Mouse (Mus musculus) G1E-ER4 (cell line): ENCODE measurements around the gene Trim63. TPM values are rescaled to one million over a fixed set of nuclear protein-coding genes. Genes with fewer than 3 reads are reported as not detected.

Experiments used
- GATA1 ChIP-seq: IDR thresholded peaks from one replicate; pipeline ENCODE4 v1.8.0; 2012; ENCODE audit warnings: low read length, inconsistent platforms
- polyA plus RNA-seq: library from polyadenylated mRNA; stranded (reverse); fragments of >175 nt; gene quantifications from 2 replicates; pipeline ENCODE4 v1.2.3, GENCODE M21; 2012

The Trim63 gene
- polyA plus RNA-seq, 1 experiment = not detected

DNA sequence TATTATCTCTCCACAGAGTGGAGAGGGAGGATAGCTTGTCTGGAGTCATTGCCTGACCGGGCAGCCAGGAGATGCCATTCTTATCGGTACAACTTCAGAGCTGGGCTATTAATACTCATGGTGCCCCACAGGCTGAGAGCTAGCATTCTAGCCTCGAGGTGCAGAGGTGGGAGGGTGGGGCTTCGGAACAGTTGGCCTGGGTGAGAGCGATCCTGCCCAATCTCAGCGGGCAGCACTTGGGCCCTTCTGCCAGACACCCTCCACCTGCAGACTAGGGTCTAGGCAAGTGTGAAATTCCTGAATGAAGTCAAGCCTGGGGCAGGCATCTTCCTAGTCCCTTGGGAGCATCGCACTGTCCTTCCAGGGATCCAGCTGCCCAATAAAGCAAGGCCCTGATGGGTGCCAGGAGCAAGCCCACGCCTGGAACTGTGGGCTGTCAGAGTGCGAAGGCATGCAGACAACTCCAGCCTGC lies 21.2 kb upstream of the Trim63 start:
- TF ChIP-seq GATA1 = no peak

DNA sequence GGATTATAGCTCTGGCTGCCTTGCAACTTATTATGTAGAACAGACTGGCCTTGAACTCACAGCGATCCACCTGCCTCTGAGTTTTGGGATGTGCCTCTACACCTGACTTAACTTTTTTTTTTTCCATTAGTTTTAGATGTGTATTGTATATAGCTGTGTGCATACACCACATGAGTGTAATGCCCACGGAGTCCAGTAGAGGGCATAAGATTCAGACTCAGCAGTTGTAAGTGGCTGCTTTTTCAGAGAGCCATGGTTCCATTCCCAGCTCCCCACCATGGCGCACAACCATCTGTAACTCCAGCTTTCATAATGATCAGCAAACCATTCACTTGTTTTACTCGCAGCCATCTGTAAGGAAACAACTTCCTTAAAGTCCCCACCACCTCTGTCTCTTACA lies 18.4 kb upstream of the Trim63 start:
- TF ChIP-seq GATA1 = no peak

DNA sequence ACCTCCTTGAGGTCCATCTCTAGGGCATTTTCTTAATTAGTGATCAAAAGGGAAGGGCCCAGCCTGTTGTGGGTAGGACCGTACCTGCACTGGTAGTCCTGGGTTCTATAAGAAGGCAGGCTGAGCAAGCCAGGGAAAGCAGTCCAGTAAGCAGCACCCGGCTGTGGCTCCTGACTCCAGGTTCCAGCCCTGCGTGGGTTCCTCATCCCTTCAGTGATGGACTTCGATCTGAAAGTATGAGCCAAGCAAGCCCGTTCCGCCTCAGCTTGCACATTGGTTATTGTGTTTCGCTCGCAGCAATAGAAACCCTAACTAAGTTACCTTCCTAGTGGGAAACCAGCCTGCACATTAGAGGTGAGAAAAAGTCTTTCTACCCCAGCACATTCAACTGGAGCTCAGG lies 17.6 kb upstream of the Trim63 start:
- no peak for TF ChIP-seq GATA1

DNA sequence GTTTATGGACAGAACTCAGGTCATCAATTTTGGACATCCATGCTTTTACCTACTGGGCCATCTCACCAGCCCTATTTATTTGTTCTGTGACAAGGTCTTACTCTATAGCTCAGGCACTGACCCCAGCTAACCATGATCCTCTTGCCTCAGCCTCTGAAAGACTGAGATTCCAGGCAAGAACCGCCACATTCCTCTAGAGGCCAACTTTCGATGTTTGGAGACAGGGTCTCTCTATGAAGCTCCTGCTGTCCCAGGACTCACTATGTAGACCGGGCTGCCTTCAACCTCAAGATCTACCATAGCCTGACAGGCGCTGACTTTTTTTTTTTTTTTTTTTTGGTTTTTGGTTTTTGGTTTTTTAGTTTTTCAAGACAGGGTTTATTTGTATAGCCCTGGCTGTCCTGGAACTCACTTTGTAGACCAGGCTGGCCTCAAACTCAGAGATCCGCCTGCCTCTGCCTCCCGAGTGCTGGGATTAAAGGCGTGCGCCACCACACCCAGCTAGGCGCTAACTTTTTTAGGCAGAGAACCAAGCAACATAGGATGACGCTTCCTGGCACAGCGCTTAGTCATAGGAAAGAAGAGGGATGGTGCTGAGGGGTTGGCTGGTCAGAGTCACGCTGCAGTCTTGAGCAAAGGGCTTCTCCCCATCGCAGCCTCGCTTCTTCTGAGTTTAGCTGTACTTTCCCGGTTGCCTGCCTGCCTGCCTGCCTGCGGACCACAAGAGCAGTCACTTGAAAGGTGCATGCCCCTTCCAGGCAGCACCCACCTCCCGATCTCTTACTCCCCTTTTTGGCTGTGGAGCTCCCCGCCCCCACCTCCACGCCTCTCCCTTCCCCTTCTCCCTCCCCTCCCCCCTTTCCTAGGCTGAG lies 16.1 kb upstream of the Trim63 start:
- no peak for TF ChIP-seq GATA1

DNA sequence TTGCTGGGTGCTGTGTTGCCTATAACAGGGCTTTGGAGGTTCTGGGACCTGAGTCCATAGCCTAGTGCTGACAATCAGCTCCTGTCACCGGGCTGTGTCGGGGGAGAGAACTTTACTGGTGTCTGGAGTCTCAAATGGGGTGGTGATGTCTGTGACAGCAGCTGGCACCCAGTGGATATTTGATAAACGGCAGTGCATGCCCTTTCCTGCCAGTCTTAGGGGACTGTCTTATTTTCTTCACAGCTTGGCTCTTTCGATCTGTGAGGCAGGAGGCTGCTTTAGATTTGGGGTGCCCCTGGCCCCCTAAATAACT lies 15.5 kb upstream of the Trim63 start:
- TF ChIP-seq GATA1 = no peak

DNA sequence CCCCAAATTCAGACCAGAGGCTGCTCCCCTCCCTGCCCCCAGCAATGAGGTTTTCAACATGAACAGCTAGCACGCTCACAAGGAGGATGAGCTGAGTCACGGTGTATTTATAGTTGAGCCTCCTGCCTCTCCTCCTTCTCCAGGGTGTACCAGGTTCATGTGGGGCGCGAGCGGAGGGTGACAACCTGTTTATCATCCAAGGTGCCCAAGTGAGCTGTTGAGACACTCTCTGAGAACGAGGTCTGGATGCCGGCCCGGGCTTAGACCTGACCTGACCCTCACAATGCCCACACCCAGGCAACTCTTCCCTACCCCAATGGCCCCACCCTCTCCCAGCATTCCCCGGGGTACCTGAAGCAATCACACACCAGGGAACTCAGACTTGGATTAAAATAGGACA lies 14.6 kb upstream of the Trim63 start:
- TF ChIP-seq GATA1 = no peak

DNA sequence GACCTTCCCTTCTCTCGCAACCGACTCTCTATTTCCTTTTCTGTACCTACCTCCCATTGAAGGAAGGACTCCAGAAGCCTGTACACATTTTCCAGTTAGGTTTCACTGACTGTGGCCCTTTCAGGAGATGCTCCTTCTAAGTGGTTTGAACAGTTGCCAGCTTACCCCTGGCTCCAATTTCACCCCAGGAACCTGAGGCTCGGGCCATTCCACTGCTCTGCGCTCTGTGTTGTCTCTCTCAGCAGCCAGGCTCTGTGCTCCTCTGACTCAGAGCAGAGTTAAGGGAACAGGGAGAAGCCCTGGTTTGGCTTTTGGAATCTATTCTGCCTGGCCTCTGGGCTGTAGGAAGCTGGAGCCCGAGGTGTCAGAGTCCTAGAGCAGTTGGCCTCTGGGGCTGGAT lies 12.8 kb upstream of the Trim63 start:
- TF ChIP-seq GATA1 = no peak

DNA sequence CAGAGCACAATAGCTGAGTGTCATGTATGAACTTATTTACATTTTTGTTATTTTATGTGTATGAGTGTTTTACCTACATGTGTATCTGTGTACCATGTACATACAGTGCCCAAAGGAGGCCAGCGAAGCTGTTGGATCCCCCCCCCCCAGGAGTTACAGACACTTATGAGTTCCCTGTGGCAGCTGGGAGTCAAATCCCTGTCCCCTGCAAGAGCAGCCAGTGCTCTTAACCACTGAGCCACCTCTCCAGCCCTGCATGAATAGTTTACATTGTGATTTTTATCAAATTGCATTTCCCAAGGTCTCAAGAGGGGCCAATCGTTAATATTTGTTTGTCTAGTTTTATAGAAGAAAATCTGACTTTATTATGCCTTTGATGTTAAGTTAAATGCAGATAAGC lies 8.0 kb upstream of the Trim63 start:
- TF ChIP-seq GATA1 = no peak

DNA sequence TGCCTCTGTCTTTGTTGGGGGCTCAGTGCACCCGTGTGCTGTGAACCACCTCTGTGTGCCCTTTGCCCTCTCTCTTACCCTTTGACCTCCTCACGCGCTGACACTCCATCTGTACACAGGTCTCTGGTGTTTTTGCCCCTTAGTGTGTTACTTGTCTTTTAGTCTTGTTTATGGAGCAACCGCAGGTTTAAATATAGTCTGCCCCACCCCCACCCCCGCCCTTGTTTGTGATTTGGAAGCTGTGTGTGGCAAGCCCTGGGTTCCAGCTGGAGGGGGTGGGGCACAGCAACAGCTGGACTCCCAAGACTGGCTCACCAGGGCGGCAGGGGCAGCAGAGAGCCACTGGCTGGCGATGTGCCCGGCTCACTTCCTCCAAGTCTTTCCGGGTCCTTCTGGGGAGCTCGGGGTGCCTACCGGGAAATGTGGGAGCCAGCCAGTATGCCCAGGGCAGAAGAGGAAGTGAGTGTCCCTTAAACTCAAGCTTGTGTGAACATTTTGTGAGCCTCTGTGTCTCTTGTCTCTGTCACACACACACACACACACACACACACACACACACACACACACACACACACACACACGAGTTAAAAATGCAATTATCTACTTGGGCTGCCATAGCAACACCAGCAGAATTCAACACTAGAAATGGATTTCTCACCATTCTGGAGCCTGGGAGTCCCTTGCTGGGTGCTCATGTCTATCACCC lies 7.4 kb upstream of the Trim63 start:
- TF ChIP-seq GATA1 = no peak

DNA sequence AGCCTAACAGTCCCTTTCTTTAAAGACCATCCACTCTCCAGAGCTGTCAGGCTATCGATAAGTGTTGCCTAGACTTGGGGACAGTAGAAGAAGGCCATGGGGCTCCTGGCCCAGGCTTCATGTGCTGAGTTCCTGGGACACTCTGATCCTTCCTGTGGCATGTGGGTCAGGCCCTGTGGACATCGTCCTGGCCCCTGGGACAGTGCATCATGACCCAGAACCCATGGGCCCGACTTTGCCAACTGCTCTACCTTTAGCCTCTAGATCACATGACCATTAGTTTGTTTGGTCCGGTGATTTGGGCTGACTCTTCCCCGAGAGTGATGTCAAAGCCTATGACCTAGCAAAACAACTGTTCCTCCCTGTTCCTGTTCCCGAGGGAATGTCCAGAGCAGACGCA lies 4.8 kb upstream of the Trim63 start:
- TF ChIP-seq GATA1 = no peak

DNA sequence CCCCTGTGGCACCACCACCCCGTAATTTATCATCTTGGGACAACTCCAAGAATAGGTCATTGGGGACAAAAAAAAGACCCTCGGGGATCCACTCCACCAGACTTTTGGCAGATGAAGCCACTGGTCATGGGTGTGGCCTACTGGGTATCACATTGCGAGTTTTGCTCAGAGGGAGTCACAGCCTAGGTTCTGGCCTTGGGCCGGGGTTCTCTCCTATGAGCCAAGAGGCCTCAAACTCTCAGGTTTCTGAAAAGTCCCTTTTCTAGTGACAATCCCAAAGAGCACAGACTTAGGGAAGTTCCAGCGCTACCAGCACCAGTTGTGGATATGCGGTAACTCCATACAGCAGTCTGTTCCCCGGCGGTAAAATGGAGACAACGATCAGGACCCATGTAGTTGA lies 4.3 kb upstream of the Trim63 start:
- TF ChIP-seq GATA1 = no peak

DNA sequence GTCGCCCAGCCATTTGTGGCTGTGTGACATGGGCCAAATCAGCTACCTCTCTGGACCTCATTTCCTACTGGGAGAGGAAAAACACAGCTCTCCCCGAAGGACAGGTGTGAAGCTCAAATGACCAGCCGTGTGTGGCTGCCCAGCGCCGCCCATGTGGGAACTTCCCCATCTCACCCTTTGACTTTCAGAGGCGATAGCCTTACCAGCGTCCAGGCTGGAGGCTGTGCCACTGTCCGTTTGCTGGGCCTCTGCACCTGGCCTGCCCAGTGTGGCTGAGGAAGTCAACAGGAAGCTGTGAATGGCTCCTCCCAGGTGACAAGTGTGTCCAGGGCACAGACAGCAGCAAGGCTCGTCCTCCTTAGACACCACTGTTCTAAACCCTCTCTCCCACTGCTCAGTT lies 3.1 kb upstream of the Trim63 start:
- no peak for TF ChIP-seq GATA1

DNA sequence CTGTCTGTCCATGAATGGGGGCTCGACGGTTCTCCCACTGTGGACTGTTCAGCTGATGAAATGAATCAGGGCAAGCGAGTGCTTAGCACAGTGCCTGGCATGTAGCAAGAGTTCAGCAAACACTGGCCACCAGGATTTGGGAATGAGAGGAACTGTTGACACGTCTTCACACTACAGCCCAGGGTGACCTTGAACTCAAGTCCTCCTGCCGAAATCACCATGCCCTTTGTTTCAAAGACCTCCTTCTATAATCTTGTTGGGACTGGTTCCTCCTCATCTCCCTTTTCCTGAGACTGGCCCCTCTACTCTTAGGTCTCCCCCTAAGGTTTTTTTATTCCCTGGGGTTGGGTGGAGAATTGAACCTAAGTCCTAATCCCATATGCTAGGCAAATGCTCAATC lies 2.6 kb upstream of the Trim63 start:
- no peak for TF ChIP-seq GATA1

DNA sequence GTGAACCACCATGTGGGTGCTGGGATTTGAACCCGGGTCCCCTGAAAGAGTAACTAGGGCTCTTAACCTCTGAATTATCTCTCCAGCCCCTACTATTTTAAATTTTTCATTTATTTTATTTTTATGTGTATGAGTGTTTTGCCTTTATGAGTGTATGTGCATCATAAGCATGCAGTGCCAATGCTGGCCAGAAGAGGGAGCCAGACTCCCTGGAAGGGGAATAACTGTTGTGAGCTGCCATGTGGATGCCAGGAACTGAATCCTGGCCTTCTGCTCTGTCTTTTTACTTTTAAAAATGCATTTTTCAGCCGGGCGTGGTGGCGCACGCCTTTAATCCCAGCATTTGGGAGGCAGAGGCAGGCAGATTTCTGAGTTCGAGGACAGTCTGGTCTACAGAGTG lies 2.0 kb upstream of the Trim63 start:
- no peak for TF ChIP-seq GATA1

DNA sequence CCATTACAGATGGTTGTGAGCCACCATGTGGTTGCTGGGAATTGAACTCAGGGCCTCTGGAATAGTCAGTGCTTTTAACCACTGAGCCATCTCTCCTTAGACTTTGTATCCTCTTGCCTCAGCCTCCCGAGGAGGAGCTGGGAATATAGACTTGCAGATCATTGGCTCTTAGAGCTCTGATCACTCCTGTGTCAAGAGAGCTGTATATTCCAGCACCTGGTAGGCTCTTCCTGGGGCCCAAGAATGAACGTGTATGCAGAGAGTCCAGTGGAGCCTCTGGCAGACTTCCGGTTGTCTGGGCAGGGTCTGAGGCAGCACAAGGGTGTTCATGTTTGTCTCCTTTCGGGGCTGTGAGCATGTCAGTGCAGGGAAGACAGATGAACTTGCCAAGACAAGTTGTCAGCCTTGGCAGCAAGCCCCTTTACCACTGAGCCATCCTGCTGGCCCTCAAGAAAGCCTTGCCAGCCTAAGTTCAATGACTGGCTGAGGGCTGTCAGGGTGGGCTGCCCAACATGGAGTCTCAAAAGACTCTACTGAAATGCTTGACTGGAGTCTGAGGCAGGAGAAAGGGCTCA lies 752 bp upstream of the Trim63 start:
- no peak for TF ChIP-seq GATA1

DNA sequence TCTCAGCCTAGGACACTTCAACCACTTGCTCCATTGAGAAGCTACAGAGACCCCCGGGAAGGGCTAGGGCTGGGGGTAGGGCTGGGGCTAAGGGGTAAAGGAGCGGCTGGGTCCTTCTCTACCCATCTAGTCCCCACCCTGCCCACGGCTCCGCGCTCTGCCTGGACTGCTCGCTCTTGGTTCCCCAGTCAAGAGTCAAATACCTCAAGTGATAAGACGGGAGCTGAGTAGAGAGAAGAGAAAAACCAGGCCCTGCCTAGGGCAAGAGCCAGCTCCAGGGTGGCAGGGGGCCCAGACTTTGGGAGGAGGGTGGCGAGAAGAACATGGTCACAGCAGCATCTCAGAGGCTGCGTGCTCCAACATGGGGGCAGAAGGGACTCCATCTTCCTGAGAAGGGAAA lies 550 bp downstream of the Trim63 start:
- TF ChIP-seq GATA1 = no peak

DNA sequence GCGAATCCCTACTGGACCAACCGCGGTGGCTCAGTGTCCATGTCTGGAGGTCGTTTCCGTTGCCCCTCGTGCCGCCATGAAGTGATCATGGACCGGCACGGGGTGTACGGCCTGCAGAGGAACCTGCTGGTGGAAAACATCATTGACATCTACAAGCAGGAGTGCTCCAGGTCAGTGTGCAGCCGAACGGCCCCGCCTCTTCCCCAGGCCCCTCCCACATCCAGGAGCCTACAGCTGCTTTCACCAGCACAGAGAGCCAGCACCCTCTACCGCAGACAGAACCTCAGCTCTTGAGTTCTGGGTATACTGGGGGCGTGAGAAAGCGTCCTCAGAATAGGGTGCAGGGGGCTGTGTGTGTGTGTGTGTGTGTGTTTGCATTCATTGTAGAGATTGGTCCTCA lies 1.5 kb downstream of the Trim63 start:
- no peak for TF ChIP-seq GATA1
